Mouse (Mus musculus) inflammation-experienced regulatory T-cells, adult 16 weeks (primary cell): ENCODE data around the gene Cdkn2d. TPM values are rescaled to one million over a fixed set of nuclear protein-coding genes. Genes with fewer than 3 reads are reported as not detected.

Source experiments
- polyA plus RNA-seq: library from polyadenylated mRNA; unstranded; fragments of 100-300 nt; shearing (Covaris generic); gene quantifications from one replicate; pipeline ENCODE4 v1.2.1, GENCODE M21; 2017

Cdkn2d gene
- 105 TPM for polyA plus RNA-seq

GRCm38 (mm10) chr9:21291022-21291787 is at the start of gene Cdkn2d:
TSS of gene Cdkn2d (minus strand) at chr9:21291407.

GRCm38 (mm10) chr9:21320619-21321512 is 29.7 kb upstream of the Cdkn2d start, which contains the start of gene Slc44a2:
TSS of gene Slc44a2 (plus strand) at chr9:21320698.

GRCm38 (mm10) chr9:21312134-21312533 is 20.9 kb upstream of the Cdkn2d start, which contains the start of gene Ap1m2:
TSS of gene Ap1m2 (minus strand) at chr9:21312337.

GRCm38 (mm10) chr9:21287571-21288402 is 3.4 kb downstream of the Cdkn2d start, which contains the start of gene Kri1:
TSS of gene Kri1 (minus strand) at chr9:21287969.

GRCm38 (mm10) chr9:21265000-21265561 is 26.1 kb downstream of the Cdkn2d start, which contains the start of gene Atg4d:
TSS of gene Atg4d (plus strand) at chr9:21265293.

GRCm38 (mm10) chr9:21248326-21248725 is 42.9 kb downstream of the Cdkn2d start, which contains the start of gene S1pr5:
TSS of gene S1pr5 (minus strand) at chr9:21248443.

GRCm38 (mm10) chr9:21238733-21239464 is 52.3 kb downstream of the Cdkn2d start, which contains the start of gene Keap1:
TSS of gene Keap1 (minus strand) at chr9:21239361.

Other genes with a start within 250 kb of the Cdkn2d start
- not detected for gene Zglp1, start 224.3 kb downstream of the Cdkn2d start, polyA plus RNA-seq
- 0.29 TPM for gene Gm49373, start 218.3 kb downstream of the Cdkn2d start, polyA plus RNA-seq
- 39.6 TPM for gene Fdx1l, start 217.8 kb downstream of the Cdkn2d start, polyA plus RNA-seq
- 5.8 TPM for gene Gm38431, start 199.4 kb downstream of the Cdkn2d start, polyA plus RNA-seq
- gene Raver1, start 199.4 kb downstream of the Cdkn2d start, polyA plus RNA-seq, result 72.7 TPM
- 120 TPM for gene Tyk2, start 160.2 kb downstream of the Cdkn2d start, polyA plus RNA-seq
- gene Cdc37, start 141.4 kb downstream of the Cdkn2d start, polyA plus RNA-seq, result 345 TPM
- gene Pde4a, start 125.7 kb downstream of the Cdkn2d start, polyA plus RNA-seq, result 0.62 TPM
- 48.0 TPM for gene Keap1, start 52.0 kb downstream of the Cdkn2d start, polyA plus RNA-seq
- gene S1pr5, start 43.0 kb downstream of the Cdkn2d start, polyA plus RNA-seq, result not detected
- 76.7 TPM for gene Atg4d, start 26.1 kb downstream of the Cdkn2d start, polyA plus RNA-seq
- 31.1 TPM for gene Kri1, start 3.4 kb downstream of the Cdkn2d start, polyA plus RNA-seq
- gene Ap1m2, start 20.9 kb upstream of the Cdkn2d start, polyA plus RNA-seq, result 2.6 TPM
- 583 TPM for gene Slc44a2, start 29.3 kb upstream of the Cdkn2d start, polyA plus RNA-seq
- 70.1 TPM for gene Ilf3, start 76.5 kb upstream of the Cdkn2d start, polyA plus RNA-seq
- gene Qtrt1, start 120.4 kb upstream of the Cdkn2d start, polyA plus RNA-seq, result 39.5 TPM
- 282 TPM for gene Dnm2, start 133.5 kb upstream of the Cdkn2d start, polyA plus RNA-seq
- 11.5 TPM for gene Tmed1, start 218.8 kb upstream of the Cdkn2d start, polyA plus RNA-seq
- gene AB124611, start 234.8 kb upstream of the Cdkn2d start, polyA plus RNA-seq, result 40.9 TPM